Mouse (Mus musculus) G1E (cell line): ENCODE results near the gene Tmcc3.

Source experiments
- CTCF ChIP-seq: IDR thresholded peaks from 2 replicates; pipeline ENCODE4 v1.5.1; 2012; ENCODE audit warnings: low read depth, low read length, inconsistent platforms, mixed read lengths
- GATA1 ChIP-seq: IDR thresholded peaks from 2 replicates; pipeline ENCODE4 v1.6.1; 2012; ENCODE audit warnings: borderline replicate concordance, low read length, inconsistent platforms, mixed read lengths
- POLR2AphosphoS5 ChIP-seq: IDR thresholded peaks from 2 replicates; pipeline ENCODE4 v1.6.1; 2012; ENCODE audit warnings: low read depth, low read length, inconsistent platforms; ENCODE audit not compliant: insufficient replicate concordance

DNA sequence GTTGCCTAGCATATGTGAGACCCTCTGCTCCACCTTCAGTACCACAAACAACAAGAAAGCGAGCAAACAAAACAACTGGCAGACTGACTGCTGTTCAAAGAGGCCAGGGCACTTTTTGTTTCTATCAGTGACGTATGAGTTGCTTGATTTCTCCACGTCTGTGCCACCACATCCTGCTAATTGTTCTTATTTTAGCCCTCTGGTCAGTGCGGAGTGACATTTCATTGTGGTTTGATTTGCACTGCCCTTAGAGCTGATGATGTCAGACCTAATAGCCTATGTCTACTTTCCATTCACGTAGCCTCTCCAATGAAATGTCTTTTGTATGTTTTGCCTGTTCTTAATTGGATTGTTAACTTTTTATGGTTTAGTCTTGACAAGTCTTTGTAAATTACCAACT is 197.1 kb downstream of the Tmcc3 start:
- TF ChIP-seq CTCF (no peak), POLR2AphosphoS5 (no peak), GATA1 (no peak)
